Mouse (Mus musculus): ENCODE measurements around the gene Pwwp2b. TPM values are rescaled to one million over a fixed set of nuclear protein-coding genes. Genes with fewer than 3 reads are reported as not detected.
A peak's percentile ranks its signal among the peaks of the same experiment; 100 is the strongest.

The Pwwp2b gene
- polyA plus RNA-seq, 1 experiment from 2014 or later = 10.0 TPM

DNA sequence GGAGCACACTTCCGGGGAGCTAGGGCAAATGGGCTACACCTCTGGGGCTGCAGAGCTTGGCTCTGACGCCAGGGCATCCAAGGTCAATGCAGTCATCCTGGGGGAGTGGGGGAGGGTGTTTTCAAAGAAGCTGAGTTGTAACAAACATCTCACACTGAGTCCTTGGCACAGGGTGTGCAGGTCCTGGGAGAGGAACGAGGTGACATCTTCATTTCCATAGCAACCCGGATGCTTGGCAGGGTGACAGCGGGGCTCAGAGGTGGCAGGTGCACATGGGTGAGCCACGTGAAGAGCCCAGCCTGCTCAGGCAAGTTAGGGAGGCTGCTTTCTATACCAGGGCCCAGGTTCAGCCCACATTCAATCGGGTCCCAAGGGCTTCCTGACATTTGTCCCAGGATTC, 52.1 kb downstream of the Pwwp2b start:
- ATAC-seq (ENCODE audit: insufficient number of reproducible peaks, insufficient read depth, low FRiP score, low TSS enrichment, low read depth) = no peak
- WGBS = 60% methylated on average over 7 of the region's 7 CpGs
- peaks cover 4% of the 10 kb centered on the region for H3K4me1 ChIP-seq (replicated peaks)
- 0 out of 2 replicates have a peak, but pooled peaks cover 12% of the 10 kb centered on the region for H3K27me3 ChIP-seq
- no peak overlapping the region for H3K4me2 ChIP-seq
- no peak overlapping the region for H3K27ac ChIP-seq
- H3K9ac ChIP-seq (replicated peaks) = no peak overlapping the region
- H3K4me3 ChIP-seq (replicated peaks) = no peak overlapping the region
- H3K36me3 ChIP-seq = no peaks in the 10 kb centered on the region
- no peaks in the 10 kb centered on the region for H3K9me3 ChIP-seq

DNA sequence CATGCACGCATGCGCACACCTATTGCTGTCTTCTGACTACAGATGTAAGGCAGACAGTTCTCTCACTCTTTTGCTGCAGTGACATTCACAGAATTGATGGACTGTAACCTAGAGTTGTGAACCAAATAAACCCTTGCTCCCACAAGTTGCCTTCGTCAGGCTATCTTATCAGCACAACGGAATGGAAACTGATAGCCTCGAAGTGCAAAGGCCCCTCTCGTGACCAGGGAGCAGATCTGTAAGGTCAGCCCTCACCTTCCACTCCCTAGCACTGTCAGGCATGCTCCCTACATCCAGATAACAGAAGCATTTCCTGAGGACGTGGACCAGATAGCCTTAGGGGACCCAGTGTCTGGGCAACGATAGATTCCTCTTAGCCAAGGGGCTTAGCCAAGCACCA, 53.2 kb downstream of the Pwwp2b start:
- peaks cover 4% of the 10 kb centered on the region for H3K4me1 ChIP-seq (replicated peaks)
- H3K27ac ChIP-seq = no peak overlapping the region
- H3K4me2 ChIP-seq = no peak overlapping the region
- H3K27me3 ChIP-seq = 0 out of 2 replicates have a peak, but pooled peaks cover 12% of the 10 kb centered on the region
- no peaks in the 10 kb centered on the region for H3K9me3 ChIP-seq
- 73% methylated on average over 8 of the region's 8 CpGs for WGBS
- no peak overlapping the region for H3K9ac ChIP-seq (replicated peaks)
- H3K36me3 ChIP-seq = no peaks in the 10 kb centered on the region
- H3K4me3 ChIP-seq (replicated peaks) = no peak overlapping the region
- no peak for ATAC-seq (ENCODE audit: insufficient number of reproducible peaks, insufficient read depth, low FRiP score, low TSS enrichment, low read depth)

- H3K9ac ChIP-seq (replicated peaks) = no peak overlapping the region
- H3K27me3 ChIP-seq = 0 out of 2 replicates have a peak, but pooled peaks cover 17% of the 10 kb centered on the region
Measured at GRCm38 (mm10) chr7:139302314-139302713, 54.0 kb downstream of the Pwwp2b start.

DNA sequence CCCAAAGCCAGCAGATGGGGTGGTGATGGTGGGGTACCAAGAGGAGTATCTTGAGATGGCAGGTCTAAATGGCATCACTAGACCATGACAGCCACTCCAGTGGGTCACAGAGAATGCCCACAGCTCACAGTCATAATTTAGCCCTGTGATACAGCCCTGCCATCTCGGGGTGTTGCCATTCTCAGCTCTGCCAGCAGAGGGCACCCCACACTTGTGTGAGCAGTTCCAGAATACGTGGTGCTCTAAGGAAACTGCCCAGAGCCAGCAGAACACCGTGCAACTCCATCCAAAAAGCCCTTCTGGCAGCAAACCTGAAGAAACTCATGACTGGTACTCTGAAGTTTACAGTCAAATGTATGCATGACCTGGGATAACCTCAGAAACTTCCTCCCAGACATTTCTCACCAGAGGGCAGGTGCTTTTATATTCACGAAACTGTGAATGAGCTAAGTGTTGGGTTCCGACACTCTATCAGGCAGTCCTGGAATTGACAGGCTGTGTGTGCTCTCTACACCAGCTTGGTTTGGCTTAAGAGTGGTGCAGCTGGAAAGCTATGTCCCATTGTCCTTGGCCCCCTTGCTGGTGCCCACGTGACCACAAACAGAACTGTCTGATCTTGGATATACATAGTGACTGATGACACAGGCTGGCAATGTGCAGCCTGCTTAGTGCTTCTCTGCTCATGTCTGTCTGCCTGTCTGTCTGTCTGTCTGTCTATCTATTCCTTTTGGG, 55.2 kb downstream of the Pwwp2b start:
- Histone ChIP-seq H3K4me3 (replicated peaks) (no peak overlapping the region), H3K27me3 (0 out of 2 replicates have a peak, but pooled peaks cover 17% of the 10 kb centered on the region), H3K27ac (no peak overlapping the region), H3K36me3 (no peaks in the 10 kb centered on the region), H3K9me3 (no peaks in the 10 kb centered on the region), H3K9ac (replicated peaks) (no peak overlapping the region), H3K4me1 (replicated peaks) (peaks cover 4% of the 10 kb centered on the region), H3K4me2 (no peak overlapping the region)
- WGBS = 40% methylated on average over 6 of the region's 6 CpGs
- peak; percentile 44; the same call in 1 of the 2 replicates for ATAC-seq (ENCODE audit: insufficient number of reproducible peaks, insufficient read depth, low FRiP score, low TSS enrichment, low read depth)

More at GRCm38 (mm10) chr7:139302314-139302713, 54.0 kb downstream of the Pwwp2b start:
- Histone ChIP-seq H3K36me3 (no peaks in the 10 kb centered on the region), H3K4me1 (replicated peaks) (peaks cover 4% of the 10 kb centered on the region), H3K27ac (no peak overlapping the region), H3K9me3 (no peaks in the 10 kb centered on the region), H3K4me2 (no peak overlapping the region), H3K4me3 (replicated peaks) (no peak overlapping the region)
- no peak for ATAC-seq (ENCODE audit: insufficient number of reproducible peaks, insufficient read depth, low FRiP score, low TSS enrichment, low read depth)
- 48% methylated on average over 5 of the region's 5 CpGs for WGBS

- H3K27ac ChIP-seq = no peak overlapping the region
- H3K9me3 ChIP-seq = no peaks in the 10 kb centered on the region
- H3K4me2 ChIP-seq = no peak overlapping the region
- peaks cover 4% of the 10 kb centered on the region for H3K4me1 ChIP-seq (replicated peaks)
- H3K27me3 ChIP-seq = 0 out of 2 replicates have a peak, but pooled peaks cover 17% of the 10 kb centered on the region
- ATAC-seq (ENCODE audit: insufficient number of reproducible peaks, insufficient read depth, low FRiP score, low TSS enrichment, low read depth) = no peak
- WGBS = 44% methylated on average over 5 of the region's 5 CpGs
- H3K4me3 ChIP-seq (replicated peaks) = no peak overlapping the region
- H3K36me3 ChIP-seq = no peaks in the 10 kb centered on the region
- H3K9ac ChIP-seq (replicated peaks) = no peak overlapping the region
Measured at GRCm38 (mm10) chr7:139304322-139304721, 56.0 kb downstream of the Pwwp2b start.

- Histone ChIP-seq H3K9me3 (no peaks in the 10 kb centered on the region), H3K4me2 (no peak overlapping the region), H3K4me3 (replicated peaks) (no peak overlapping the region), H3K9ac (replicated peaks) (no peak overlapping the region), H3K4me1 (replicated peaks) (peaks cover 15% of the 10 kb centered on the region), H3K27me3 (0 out of 2 replicates have a peak, but pooled peaks cover 8% of the 10 kb centered on the region), H3K36me3 (no peaks in the 10 kb centered on the region), H3K27ac (no peak overlapping the region)
- 72% methylated on average over 2 of the region's 2 CpGs for WGBS
- ATAC-seq (ENCODE audit: insufficient number of reproducible peaks, insufficient read depth, low FRiP score, low TSS enrichment, low read depth) = no peak
Measured at GRCm38 (mm10) chr7:139307056-139307455, 58.8 kb downstream of the Pwwp2b start.

- H3K9me3 ChIP-seq = no peaks in the 10 kb centered on the region
- no peak overlapping the region for H3K27ac ChIP-seq
- no peak overlapping the region for H3K4me3 ChIP-seq (replicated peaks)
- no peak overlapping the region for H3K4me2 ChIP-seq
- H3K9ac ChIP-seq (replicated peaks) = no peak overlapping the region
- 0 out of 2 replicates have a peak, but pooled peaks cover 8% of the 10 kb centered on the region for H3K27me3 ChIP-seq
- 86% methylated on average over 8 of the region's 8 CpGs for WGBS
- no peak for ATAC-seq (ENCODE audit: insufficient number of reproducible peaks, insufficient read depth, low FRiP score, low TSS enrichment, low read depth)
- H3K4me1 ChIP-seq (replicated peaks) = peaks cover 19% of the 10 kb centered on the region
- no peaks in the 10 kb centered on the region for H3K36me3 ChIP-seq
Measured at GRCm38 (mm10) chr7:139308140-139308895, 60.0 kb downstream of the Pwwp2b start.

- WGBS = 18% methylated on average over 2 of the region's 2 CpGs
- peaks cover 19% of the 10 kb centered on the region for H3K4me1 ChIP-seq (replicated peaks)
- 0 out of 2 replicates have a peak, but pooled peaks cover 8% of the 10 kb centered on the region for H3K27me3 ChIP-seq
- no peaks in the 10 kb centered on the region for H3K36me3 ChIP-seq
- no peak overlapping the region for H3K4me3 ChIP-seq (replicated peaks)
- no peak overlapping the region for H3K27ac ChIP-seq
- ATAC-seq (ENCODE audit: insufficient number of reproducible peaks, insufficient read depth, low FRiP score, low TSS enrichment, low read depth) = no peak
- H3K9ac ChIP-seq (replicated peaks) = no peak overlapping the region
- no peak overlapping the region for H3K4me2 ChIP-seq
- no peaks in the 10 kb centered on the region for H3K9me3 ChIP-seq
Measured at GRCm38 (mm10) chr7:139309106-139309505, 60.8 kb downstream of the Pwwp2b start.

GRCm38 (mm10) chr7:139310487-139310951, 62.2 kb downstream of the Pwwp2b start:
- peak; percentile 60 for ATAC-seq (ENCODE audit: insufficient number of reproducible peaks, insufficient read depth, low FRiP score, low TSS enrichment, low read depth)
- H3K9ac ChIP-seq (replicated peaks) = no peak overlapping the region
- H3K27me3 ChIP-seq = 0 out of 2 replicates have a peak, but pooled peaks cover 6% of the 10 kb centered on the region
- 41% methylated on average over 6 of the region's 6 CpGs for WGBS
- H3K9me3 ChIP-seq = no peaks in the 10 kb centered on the region
- H3K4me3 ChIP-seq (replicated peaks) = no peak overlapping the region
- H3K36me3 ChIP-seq = no peaks in the 10 kb centered on the region
- H3K4me1 ChIP-seq (replicated peaks) = peaks cover 19% of the 10 kb centered on the region
- no peak overlapping the region; the same call in 1 of the 2 replicates for H3K27ac ChIP-seq
- H3K4me2 ChIP-seq = no peak overlapping the region

- Histone ChIP-seq H3K27me3 (no peaks in the 10 kb centered on the region), H3K27ac (no peak overlapping the region), H3K9ac (replicated peaks) (no peak overlapping the region), H3K9me3 (no peaks in the 10 kb centered on the region), H3K4me2 (no peak overlapping the region), H3K4me1 (replicated peaks) (peaks cover 22% of the 10 kb centered on the region), H3K36me3 (no peaks in the 10 kb centered on the region), H3K4me3 (replicated peaks) (no peak overlapping the region)
- ATAC-seq (ENCODE audit: insufficient number of reproducible peaks, insufficient read depth, low FRiP score, low TSS enrichment, low read depth) = no peak
- 71% methylated on average over 5 of the region's 5 CpGs for WGBS
Measured at GRCm38 (mm10) chr7:139312686-139313085, 64.4 kb downstream of the Pwwp2b start.

DNA sequence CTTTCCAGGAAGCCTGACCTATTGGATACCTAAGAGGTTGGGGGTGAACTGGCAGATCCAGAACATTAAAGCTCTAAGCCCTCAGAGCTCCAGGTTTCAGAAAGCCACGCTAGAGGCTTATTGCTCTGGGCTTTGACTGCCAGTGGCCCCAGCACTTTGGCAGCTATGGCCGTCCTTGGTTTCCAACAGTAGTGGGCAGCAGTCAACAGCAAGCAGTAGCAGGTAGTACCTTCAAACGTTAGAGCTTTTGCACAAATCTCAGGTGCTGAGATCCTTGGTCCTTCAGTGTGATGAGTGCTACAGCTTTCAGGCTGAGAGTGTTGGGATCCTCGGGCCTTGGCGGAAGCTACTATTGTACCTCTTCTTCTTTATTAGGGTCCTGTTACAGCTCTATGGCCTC, 65.1 kb downstream of the Pwwp2b start:
- no peak overlapping the region for H3K9ac ChIP-seq (replicated peaks)
- WGBS = 73% methylated on average over 5 of the region's 5 CpGs
- no peak overlapping the region for H3K27ac ChIP-seq
- H3K36me3 ChIP-seq = no peaks in the 10 kb centered on the region
- no peaks in the 10 kb centered on the region for H3K27me3 ChIP-seq
- H3K9me3 ChIP-seq = no peaks in the 10 kb centered on the region
- no peak for ATAC-seq (ENCODE audit: insufficient number of reproducible peaks, insufficient read depth, low FRiP score, low TSS enrichment, low read depth)
- no peak overlapping the region for H3K4me2 ChIP-seq
- H3K4me1 ChIP-seq (replicated peaks) = peaks cover 22% of the 10 kb centered on the region
- no peak overlapping the region for H3K4me3 ChIP-seq (replicated peaks)

Data from limb, embryonic 12.5 days (tissue).